Mouse (Mus musculus): Measurements from ENCODE around the gene Prkce. TPM values are rescaled to one million over a fixed set of nuclear protein-coding genes. Genes with fewer than 3 reads are reported as not detected.
A peak's percentile ranks its signal among the peaks of the same experiment; 100 is the strongest.

Prkce gene
- polyA plus RNA-seq, 1 experiment from 2014 or later, result 35.7 TPM

- no peak overlapping the region for H3K27ac ChIP-seq (ENCODE audit: low read depth, low read length)
- no peak overlapping the region for H3K4me3 ChIP-seq (ENCODE audit: low read length)
- H3K9ac ChIP-seq (ENCODE audit: low read depth, low read length), result no peak overlapping the region
- no peak for ATAC-seq
- 57% methylated on average over 2 of the region's 2 CpGs for WGBS
- H3K9me3 ChIP-seq (ENCODE audit: control insufficient read depth, low read length), result no peaks in the 10 kb centered on the region
- no peaks in the 10 kb centered on the region for H3K36me3 ChIP-seq (ENCODE audit: control insufficient read depth, insufficient read depth, low read length)
- peaks cover under 1% of the 10 kb centered on the region; the same call in 1 of the 2 replicates for H3K4me1 ChIP-seq (ENCODE audit: control insufficient read depth, insufficient read depth, low read depth, low read length)
- no peaks in the 10 kb centered on the region for H3K27me3 ChIP-seq (replicated peaks; ENCODE audit: control insufficient read depth, insufficient read depth, low read length)
- no peak overlapping the region for H3K4me2 ChIP-seq (ENCODE audit: low read length)
These were observed 267.2 kb downstream of the Prkce start for GRCm38 (mm10) chr17:86434781-86435180.

DNA sequence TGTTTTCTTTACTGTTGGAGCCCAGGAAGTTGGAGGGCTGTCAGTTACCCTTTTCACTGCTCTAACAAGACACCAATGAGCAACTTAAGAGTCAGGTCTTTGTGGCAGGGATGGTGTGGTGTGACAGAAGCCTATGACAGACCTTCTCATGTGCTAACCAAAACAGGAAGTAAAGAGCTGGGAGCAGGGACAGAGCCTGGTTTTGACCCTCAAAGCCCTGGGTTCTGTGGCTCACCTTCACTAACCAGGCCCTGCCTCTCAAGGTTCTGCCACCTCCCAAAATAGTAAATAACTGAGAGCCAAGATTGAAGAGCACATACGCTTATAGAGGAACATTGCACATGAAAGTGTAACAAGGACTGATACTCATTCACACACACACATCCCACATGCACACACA, 268.0 kb downstream of the Prkce start:
- 96% methylated on average over 1 of the region's 1 CpGs for WGBS
- H3K27me3 ChIP-seq (replicated peaks; ENCODE audit: control insufficient read depth, insufficient read depth, low read length), result no peaks in the 10 kb centered on the region
- H3K9me3 ChIP-seq (ENCODE audit: control insufficient read depth, low read length), result no peaks in the 10 kb centered on the region
- H3K36me3 ChIP-seq (ENCODE audit: control insufficient read depth, insufficient read depth, low read length), result no peaks in the 10 kb centered on the region
- no peak overlapping the region for H3K27ac ChIP-seq (ENCODE audit: low read depth, low read length)
- no peak overlapping the region for H3K4me3 ChIP-seq (ENCODE audit: low read length)
- no peaks in the 10 kb centered on the region for H3K4me1 ChIP-seq (ENCODE audit: control insufficient read depth, insufficient read depth, low read depth, low read length)
- no peak for ATAC-seq
- H3K9ac ChIP-seq (ENCODE audit: low read depth, low read length), result no peak overlapping the region
- H3K4me2 ChIP-seq (ENCODE audit: low read length), result no peak overlapping the region

- 100% methylated on average over 2 of the region's 2 CpGs for WGBS
- Histone ChIP-seq H3K4me1 (ENCODE audit: control insufficient read depth, insufficient read depth, low read depth, low read length) (no peaks in the 10 kb centered on the region), H3K36me3 (ENCODE audit: control insufficient read depth, insufficient read depth, low read length) (no peaks in the 10 kb centered on the region), H3K27me3 (replicated peaks; ENCODE audit: control insufficient read depth, insufficient read depth, low read length) (no peaks in the 10 kb centered on the region), H3K9ac (ENCODE audit: low read depth, low read length) (no peak overlapping the region), H3K4me3 (ENCODE audit: low read length) (no peak overlapping the region), H3K4me2 (ENCODE audit: low read length) (no peak overlapping the region), H3K27ac (ENCODE audit: low read depth, low read length) (no peak overlapping the region), H3K9me3 (ENCODE audit: control insufficient read depth, low read length) (no peaks in the 10 kb centered on the region)
- ATAC-seq, result peak; percentile 50; the same call in 1 of the 2 replicates
These were observed 268.4 kb downstream of the Prkce start for GRCm38 (mm10) chr17:86435984-86436383.

GRCm38 (mm10) chr17:86436583-86437370, 269.2 kb downstream of the Prkce start:
- Histone ChIP-seq H3K4me1 (ENCODE audit: control insufficient read depth, insufficient read depth, low read depth, low read length) (no peaks in the 10 kb centered on the region), H3K9ac (ENCODE audit: low read depth, low read length) (no peak overlapping the region), H3K27me3 (replicated peaks; ENCODE audit: control insufficient read depth, insufficient read depth, low read length) (no peaks in the 10 kb centered on the region), H3K36me3 (ENCODE audit: control insufficient read depth, insufficient read depth, low read length) (no peaks in the 10 kb centered on the region), H3K27ac (ENCODE audit: low read depth, low read length) (no peak overlapping the region), H3K4me3 (ENCODE audit: low read length) (no peak overlapping the region), H3K9me3 (ENCODE audit: control insufficient read depth, low read length) (no peaks in the 10 kb centered on the region), H3K4me2 (ENCODE audit: low read length) (no peak overlapping the region)
- WGBS, result 90% methylated on average over 12 of the region's 12 CpGs
- ATAC-seq, result no peak

DNA sequence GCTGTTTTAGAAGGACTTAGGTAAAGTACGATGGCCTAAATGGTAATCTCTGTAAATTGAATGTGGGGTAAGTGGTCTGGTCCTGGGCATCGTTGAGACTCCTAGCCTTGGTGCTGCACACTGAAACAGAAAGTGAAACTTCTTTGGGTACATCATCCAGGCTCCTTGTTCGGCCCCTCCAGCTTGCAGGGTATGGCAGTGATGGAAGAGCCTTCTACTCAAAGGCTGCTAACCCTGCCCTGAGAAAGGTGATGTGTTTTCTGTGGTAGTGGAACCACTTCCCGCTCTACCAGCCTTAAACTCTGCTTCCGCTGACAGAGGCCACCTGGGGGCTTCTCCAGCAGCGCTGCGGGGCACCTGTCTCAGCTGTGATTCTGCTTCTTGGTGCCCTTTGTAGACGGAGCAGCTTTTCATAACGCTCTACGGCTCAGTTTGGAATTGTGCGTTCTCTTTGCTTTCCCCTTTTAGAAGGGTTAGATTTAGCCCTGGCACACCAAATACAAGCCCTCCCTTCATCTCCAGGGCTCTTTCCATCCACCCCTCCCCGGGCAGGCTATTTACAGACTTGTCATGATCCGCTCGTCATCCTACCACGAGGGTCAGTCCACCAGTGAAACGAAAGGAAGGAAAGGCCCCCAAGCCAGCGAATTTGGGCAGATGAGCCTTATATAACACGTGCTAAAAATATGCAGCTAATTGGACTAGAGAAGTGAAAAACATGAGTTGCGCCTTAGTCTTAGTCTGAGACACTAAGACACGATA, 270.1 kb downstream of the Prkce start:
- no peak for ATAC-seq
- WGBS, result 83% methylated on average over 20 of the region's 20 CpGs
- Histone ChIP-seq H3K27me3 (replicated peaks; ENCODE audit: control insufficient read depth, insufficient read depth, low read length) (no peaks in the 10 kb centered on the region), H3K9me3 (ENCODE audit: control insufficient read depth, low read length) (no peaks in the 10 kb centered on the region), H3K9ac (ENCODE audit: low read depth, low read length) (no peak overlapping the region), H3K36me3 (ENCODE audit: control insufficient read depth, insufficient read depth, low read length) (no peaks in the 10 kb centered on the region), H3K4me3 (ENCODE audit: low read length) (no peak overlapping the region), H3K4me1 (ENCODE audit: control insufficient read depth, insufficient read depth, low read depth, low read length) (no peaks in the 10 kb centered on the region), H3K27ac (ENCODE audit: low read depth, low read length) (no peak overlapping the region), H3K4me2 (ENCODE audit: low read length) (no peak overlapping the region)

DNA sequence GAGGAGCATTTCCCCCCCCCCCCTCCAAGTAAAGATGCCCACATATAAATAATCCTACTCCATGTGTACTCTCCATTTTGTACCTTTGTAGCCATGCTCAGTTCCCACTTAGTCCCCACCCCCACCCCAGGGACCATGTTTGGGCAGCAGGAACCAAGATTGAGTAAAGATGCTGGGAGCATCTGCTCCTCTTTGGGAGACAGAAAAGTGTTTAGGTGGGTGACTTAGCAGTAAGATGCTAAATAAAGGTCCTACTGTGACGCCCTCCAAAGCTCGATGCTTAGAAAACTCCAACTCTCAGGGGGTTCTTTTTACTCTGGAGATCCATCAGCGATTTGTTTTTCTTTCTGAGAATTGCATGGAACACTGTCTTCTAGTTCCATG, 270.7 kb downstream of the Prkce start:
- Histone ChIP-seq H3K27ac (ENCODE audit: low read depth, low read length) (no peak overlapping the region), H3K27me3 (replicated peaks; ENCODE audit: control insufficient read depth, insufficient read depth, low read length) (no peaks in the 10 kb centered on the region), H3K9me3 (ENCODE audit: control insufficient read depth, low read length) (no peaks in the 10 kb centered on the region), H3K4me2 (ENCODE audit: low read length) (no peak overlapping the region), H3K36me3 (ENCODE audit: control insufficient read depth, insufficient read depth, low read length) (no peaks in the 10 kb centered on the region), H3K4me3 (ENCODE audit: low read length) (no peak overlapping the region), H3K9ac (ENCODE audit: low read depth, low read length) (no peak overlapping the region), H3K4me1 (ENCODE audit: control insufficient read depth, insufficient read depth, low read depth, low read length) (no peaks in the 10 kb centered on the region)
- ATAC-seq, result no peak
- WGBS, result 91% methylated on average over 3 of the region's 3 CpGs

GRCm38 (mm10) chr17:86438763-86439162, 271.2 kb downstream of the Prkce start:
- Histone ChIP-seq H3K36me3 (ENCODE audit: control insufficient read depth, insufficient read depth, low read length) (no peaks in the 10 kb centered on the region), H3K4me1 (ENCODE audit: control insufficient read depth, insufficient read depth, low read depth, low read length) (no peaks in the 10 kb centered on the region), H3K9me3 (ENCODE audit: control insufficient read depth, low read length) (no peaks in the 10 kb centered on the region), H3K4me3 (ENCODE audit: low read length) (no peak overlapping the region), H3K27me3 (replicated peaks; ENCODE audit: control insufficient read depth, insufficient read depth, low read length) (no peaks in the 10 kb centered on the region), H3K4me2 (ENCODE audit: low read length) (no peak overlapping the region), H3K9ac (ENCODE audit: low read depth, low read length) (no peak overlapping the region), H3K27ac (ENCODE audit: low read depth, low read length) (no peak overlapping the region)
- WGBS, result 80% methylated on average over 5 of the region's 5 CpGs
- no peak for ATAC-seq

- no peak for ATAC-seq
- Histone ChIP-seq H3K36me3 (ENCODE audit: control insufficient read depth, insufficient read depth, low read length) (no peaks in the 10 kb centered on the region), H3K4me1 (ENCODE audit: control insufficient read depth, insufficient read depth, low read depth, low read length) (peaks cover 6% of the 10 kb centered on the region), H3K4me2 (ENCODE audit: low read length) (no peak overlapping the region), H3K27ac (ENCODE audit: low read depth, low read length) (no peak overlapping the region), H3K27me3 (replicated peaks; ENCODE audit: control insufficient read depth, insufficient read depth, low read length) (no peaks in the 10 kb centered on the region), H3K9me3 (ENCODE audit: control insufficient read depth, low read length) (no peaks in the 10 kb centered on the region), H3K9ac (ENCODE audit: low read depth, low read length) (no peak overlapping the region), H3K4me3 (ENCODE audit: low read length) (no peak overlapping the region)
- WGBS, result 92% methylated on average over 7 of the region's 7 CpGs
These were observed 273.5 kb downstream of the Prkce start for GRCm38 (mm10) chr17:86441098-86441497.

DNA sequence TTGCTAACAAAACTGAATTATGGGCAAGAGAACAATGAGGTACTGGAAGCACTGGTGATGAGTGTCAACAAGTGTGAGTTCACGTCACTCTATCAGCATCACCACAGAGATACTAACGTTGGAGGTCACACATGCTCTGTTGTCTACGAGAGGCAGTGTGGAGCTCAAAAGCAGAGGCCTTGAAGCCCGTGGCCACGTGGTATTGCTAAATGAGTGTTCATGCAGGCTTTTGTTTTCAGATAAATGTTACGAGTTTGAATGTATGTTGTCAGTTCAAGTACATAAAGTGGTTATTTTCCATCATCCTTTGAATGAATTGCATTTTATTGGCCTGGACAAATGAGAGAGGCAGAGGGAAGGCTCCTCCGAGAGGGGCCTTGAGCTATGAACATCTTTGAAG, 276.3 kb downstream of the Prkce start:
- Histone ChIP-seq H3K36me3 (ENCODE audit: control insufficient read depth, insufficient read depth, low read length) (no peaks in the 10 kb centered on the region), H3K9me3 (ENCODE audit: control insufficient read depth, low read length) (no peaks in the 10 kb centered on the region), H3K4me1 (ENCODE audit: control insufficient read depth, insufficient read depth, low read depth, low read length) (peaks cover 6% of the 10 kb centered on the region), H3K27ac (ENCODE audit: low read depth, low read length) (no peak overlapping the region), H3K27me3 (replicated peaks; ENCODE audit: control insufficient read depth, insufficient read depth, low read length) (no peaks in the 10 kb centered on the region), H3K4me2 (ENCODE audit: low read length) (no peak overlapping the region), H3K4me3 (ENCODE audit: low read length) (no peak overlapping the region), H3K9ac (ENCODE audit: low read depth, low read length) (no peak overlapping the region)
- WGBS, result 66% methylated on average over 7 of the region's 7 CpGs
- ATAC-seq, result no peak
